Mouse (Mus musculus) kidney, adult 2 months (tissue): ENCODE measurements around the gene Akt1s1.

ENCODE experiments used
- CTCF ChIP-seq: fragments of 200-500 bp; conservative IDR thresholded peaks from 2 replicates; pipeline ENCODE4 v1.5.1; 2011; ENCODE audit warnings: low read depth, mild to moderate bottlenecking, control low read depth, low read length, moderate library complexity, mixed read lengths; ENCODE audit not compliant: insufficient read depth, insufficient read length
- POLR2A ChIP-seq: fragments of 200-500 bp; IDR thresholded peaks from one replicate; pipeline ENCODE4 v1.6.1; 2011; ENCODE audit warnings: low read depth, low read length, control low read depth

DNA sequence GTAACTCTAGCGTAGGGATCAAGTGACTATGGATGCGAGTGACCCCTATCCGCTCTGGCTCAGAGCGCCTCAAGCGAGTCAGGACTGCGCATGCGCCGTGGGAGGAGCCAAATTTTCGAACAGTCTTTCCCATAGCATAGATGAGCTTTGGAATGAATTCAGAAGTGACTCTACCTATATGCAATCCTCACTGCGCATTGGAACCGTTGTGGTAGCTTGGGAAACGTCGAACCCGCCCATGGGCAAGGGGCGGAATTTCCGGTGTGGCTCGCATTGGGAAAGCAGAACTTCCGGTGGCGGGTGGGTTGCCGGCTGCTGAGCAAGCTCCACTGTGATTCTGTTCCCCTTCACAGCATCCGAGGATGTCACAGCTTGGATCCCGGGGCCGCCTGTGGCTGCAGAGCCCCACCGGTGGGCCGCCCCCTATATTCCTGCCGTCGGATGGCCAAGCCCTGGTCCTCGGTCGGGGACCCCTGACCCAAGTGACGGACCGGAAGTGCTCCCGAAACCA, 8.3 kb downstream of the Akt1s1 start, which contains the start of gene Pnkp:
- no peak for TF ChIP-seq POLR2A
- no peak for TF ChIP-seq CTCF
